Mouse (Mus musculus) right cerebral cortex, adult 2 months (tissue): ENCODE measurements around the gene Cd82.
A peak's percentile ranks its signal among the peaks of the same experiment; 100 is the strongest.

Experiments
- DNase-seq, 2 experiments: peaks; one replicate each; pipeline ENCODE4 v3.0.0; 2021 to 2022; ENCODE audit warnings: low spot score in 2 of 2

Gene Cd82

DNA sequence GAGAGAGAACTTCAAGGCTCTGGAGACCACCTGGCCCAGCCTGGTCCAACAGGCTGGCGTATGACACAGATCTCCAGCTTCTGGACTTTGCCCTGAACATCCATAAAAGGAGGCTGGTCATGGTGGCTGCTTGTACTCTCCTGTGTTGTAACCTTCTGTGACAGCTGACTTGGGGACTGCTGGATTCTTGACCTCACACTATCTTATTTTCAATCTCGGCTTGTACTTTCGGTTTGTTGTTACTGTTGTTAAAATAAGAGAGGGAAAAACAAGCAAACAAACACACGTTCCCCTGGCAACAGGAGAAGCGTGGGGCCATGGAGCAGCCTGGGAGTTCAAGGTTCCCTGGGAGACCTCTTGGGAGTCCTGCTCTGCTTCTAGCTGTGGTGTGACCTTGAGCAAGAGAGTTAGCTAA, 17.7 kb downstream of the Cd82 start:
- DNase-seq = no peak

DNA sequence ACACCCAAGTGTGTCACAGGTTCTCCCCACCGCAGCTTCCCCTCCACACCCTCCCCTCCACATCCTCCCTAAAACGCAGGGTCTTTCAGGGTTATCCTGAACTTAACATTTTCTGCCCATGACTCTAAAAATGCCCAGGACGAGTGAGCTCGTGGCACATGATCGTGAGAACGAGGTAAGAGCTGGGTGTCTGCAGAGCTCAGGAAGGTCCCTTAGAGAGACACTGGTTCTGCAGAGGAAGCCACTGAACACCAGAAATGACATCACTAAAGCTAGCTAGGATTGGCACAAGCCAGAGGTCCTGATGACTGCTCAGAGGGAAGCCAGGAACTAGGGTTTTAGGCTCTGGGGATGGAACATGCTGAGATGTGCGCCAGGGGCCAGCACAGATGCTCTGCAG, 18.7 kb downstream of the Cd82 start:
- DNase-seq = no peak

DNA sequence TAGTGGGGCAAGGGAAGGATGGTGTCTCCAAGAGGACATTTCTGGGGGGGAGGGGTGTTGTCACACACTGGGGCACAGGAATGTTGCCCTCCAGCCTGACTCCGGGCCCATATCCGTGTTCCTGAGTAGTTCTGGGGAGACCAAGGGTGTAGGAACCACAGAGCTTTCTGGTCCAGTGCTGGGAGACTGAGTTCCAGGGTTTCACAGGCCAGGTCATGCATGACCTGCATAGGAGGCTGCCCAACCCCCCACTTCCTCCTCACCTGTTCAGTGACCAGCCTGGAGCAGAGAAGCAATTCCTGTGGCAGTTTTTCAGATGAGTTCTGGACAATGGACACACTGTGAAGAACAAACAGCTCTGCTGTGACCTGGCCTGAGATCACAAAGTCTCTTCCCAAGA, 19.8 kb downstream of the Cd82 start:
- DNase-seq = no peak

DNA sequence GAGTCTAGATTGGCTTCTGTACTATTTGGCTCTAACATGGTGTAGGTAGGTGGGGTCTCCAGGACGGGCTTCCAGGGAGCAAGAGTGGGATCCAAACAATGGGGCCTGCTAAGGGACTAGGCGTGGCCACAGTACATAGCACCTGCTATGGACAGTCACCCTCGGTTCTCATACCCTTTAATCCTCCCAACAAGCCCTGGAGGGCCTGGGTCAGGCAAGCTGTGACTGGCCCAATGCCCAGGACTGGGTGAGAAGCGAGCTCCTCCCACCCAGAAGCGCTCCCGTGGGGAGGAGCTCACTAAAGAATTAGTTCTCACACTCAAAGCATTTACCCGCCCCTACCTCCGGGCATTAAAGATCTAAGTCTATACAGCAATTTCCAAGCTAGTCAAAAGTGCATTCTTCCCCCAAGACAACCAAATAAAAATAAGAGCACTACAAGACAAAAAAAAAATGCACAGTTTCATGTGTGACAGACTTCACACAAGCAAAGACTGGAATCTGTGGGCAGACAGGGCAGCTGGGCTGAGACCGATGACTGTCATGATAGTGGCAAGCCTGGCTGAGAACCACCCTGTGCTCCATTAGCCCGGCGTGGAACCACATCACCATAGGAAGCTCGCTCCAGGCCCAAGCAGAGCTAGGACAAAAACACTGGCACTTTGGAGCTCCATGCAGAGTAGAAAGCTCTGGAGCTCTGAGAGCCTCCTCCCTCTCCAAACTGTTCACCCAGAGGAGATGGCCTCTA, 23.0 kb downstream of the Cd82 start:
- no peak for DNase-seq

DNA sequence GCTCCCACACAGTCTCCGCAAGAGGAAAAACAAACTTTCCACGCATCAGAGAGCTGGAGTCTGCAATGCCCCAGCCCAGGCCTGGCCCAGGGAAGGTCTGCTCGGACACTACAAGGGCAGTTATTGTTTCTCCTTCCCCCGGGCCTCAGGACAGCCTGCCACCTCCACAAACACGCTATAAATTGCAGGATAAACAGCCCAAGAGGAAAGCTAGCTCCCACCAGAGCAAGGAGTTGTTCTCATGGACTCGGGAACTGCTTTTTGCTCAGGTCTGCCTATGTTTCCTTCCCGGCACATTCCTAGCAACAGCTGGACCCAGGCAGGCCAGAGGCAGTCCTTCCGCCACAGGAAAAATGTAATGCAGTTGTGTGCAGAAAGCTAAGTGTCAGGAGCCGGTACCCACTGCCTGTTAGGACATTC, 23.6 kb downstream of the Cd82 start:
- no peak for DNase-seq

DNA sequence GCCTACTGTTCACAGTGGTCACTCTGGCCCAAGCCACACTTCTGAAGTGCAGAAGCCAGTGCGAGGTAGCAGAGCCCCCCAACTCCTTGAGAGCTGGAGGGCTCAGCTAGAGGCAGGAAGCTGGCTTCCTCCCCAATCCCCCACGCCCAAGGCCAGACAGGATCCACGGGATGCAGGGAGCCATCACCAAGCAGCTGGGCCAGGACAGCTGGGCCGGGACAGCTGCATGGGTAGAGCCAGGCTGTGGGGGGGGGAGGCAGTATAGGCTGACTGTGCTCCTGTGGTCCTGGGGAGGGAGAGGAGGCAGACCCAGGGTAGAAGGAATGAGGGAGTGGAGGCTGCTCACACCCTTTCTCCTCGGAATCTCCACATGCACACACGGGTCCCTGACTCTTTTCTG, 24.6 kb downstream of the Cd82 start:
- no peak for DNase-seq

DNA sequence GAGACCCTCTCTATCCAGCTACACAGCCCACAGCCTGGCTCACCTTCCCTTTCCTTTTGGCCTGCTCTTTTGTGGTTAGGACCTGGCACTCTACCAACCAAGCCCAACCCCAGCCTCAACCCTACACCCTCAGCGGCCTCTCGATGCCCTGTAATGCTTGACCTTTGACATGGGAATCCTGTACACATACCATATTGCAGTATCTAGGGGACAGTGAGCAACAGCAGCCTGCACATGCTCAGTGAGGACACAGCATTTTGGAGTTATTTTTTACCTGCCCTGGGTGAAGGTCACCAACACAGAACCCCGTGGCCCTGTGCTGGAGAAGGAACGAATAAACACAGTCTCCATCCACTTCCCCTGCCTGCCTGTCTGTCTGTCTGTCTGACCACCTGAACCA, 27.4 kb downstream of the Cd82 start:
- DNase-seq = no peak

DNA sequence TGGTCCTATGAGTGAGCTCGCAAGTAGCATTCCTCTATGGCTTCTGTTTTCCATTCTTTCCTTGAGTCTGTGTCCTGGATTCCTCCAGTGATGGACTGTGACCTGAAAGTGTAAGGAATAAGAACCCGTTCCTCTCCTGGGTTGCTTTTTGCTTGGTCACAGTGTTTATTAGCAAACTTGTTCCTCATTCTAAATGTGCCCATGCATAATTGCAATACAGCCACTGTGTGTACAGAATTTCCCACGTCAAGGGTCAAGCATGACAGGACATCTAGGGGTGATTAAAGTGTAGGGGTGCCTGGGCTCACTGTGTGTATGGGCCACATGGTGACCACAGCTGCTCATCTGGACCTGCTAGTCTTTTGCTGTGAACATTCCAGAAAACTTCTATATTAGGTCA, 28.0 kb downstream of the Cd82 start:
- DNase-seq = no peak

DNA sequence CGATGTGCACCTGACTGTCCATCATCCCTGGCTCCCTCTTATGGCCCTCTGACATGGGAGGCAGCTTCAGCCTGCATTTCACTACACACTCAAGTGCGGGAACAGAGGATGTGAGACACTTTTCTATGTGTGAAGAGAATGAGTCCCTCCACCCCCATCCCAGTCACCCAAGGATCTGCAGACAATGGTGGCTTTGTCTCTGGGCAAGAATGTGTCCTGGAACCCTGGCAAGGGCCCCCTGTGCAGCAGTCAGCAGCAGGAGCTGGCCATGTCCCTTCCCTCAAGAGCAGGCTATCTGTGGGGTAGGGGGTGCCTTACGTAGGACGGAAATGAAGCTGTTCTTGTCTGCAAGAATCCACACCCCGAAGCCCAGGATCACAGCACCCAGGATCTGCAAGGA, 29.4 kb downstream of the Cd82 start:
- DNase-seq = no peak

DNA sequence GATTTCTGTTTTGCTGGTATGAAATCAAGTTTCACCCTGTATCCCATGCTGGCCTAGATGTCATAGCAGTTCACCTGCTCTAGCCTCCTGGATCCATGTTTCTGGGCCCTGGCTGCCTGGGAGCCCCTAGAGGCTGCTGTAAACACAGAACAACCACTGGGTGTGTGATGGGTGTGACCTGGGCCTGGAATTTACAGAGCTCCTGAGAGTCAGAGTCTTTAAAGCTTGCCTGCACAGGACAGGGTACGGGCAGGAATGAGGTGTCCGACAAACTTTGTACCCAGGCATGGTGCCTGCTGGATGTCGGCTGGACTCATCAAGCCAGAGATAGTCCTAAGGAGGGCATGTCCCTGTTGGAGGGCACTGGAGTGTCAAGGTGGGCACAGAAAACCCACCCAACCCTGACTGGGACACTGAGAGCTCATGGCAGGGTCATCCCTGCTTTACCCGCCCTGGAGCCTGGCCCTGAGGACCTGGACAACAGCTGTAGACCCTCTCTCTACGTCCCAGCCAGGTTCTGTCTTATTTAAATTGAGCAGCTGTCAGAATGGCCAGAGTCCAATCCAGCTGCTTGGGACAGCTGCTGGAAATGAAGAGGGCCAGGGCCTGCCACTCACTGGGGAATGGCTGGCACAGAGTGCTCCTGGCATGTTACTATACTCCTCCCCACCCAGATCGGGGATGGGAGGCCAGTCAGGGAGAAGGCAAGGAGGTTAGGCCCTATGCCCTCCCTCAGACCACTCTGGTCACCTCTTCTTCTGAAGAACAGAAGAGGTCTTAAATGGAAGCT, 30.1 kb downstream of the Cd82 start:
- no peak for DNase-seq

DNA sequence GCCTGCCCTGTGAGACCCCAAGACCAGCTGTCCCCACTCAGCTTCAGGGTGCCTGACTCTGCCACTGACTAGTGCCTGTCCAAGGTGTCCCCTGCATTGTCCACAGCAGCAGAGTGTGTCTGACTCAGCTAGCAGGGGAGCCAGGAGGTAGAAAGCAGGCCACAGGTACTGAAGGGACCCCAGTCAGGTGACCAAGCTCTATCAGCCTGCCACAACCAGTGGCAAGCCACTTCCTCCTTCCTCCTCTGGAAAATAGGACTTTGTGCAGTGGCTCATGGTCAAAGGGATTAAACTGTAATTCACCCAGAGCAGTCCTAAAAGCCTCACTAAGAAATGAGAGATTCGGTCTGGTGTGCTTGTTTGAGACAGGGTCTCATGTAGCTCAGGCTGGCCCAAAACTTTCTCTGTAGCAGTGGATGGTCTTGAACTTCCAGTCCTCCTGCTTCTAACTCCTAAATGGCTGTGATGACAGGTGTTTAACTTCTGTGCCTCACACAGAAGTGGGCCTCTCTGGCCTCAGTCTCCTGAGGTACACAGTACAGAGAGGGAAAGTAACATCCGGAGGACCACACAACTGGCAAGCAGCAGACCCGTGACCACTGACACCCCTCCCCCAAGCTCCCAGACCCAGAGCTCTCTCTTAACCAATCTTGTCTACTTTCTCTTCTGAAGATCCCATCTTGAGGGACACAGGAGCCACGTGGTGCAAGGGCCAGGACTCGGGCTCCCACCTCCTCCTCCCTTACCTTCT, 31.2 kb downstream of the Cd82 start:
- no peak for DNase-seq

DNA sequence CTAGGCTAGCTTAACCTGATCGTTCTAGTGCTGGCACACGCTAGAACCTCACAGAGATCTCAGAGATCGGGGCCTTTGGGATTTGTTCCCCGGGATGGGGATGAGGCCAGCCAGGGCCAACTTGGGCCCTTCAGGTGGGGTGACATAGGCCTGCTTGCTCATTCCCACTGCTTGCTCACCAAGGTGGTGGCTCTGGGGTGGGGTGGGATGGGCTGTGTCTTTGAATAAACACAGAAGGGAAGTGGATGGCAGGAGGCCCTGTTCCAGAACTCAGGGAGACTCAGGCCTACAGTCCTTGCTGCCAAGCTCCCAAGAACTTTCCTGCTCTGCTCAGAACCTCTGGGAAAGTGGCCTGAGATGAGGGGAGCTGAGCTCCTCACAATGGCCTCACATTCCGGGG, 31.9 kb downstream of the Cd82 start:
- no peak for DNase-seq

DNA sequence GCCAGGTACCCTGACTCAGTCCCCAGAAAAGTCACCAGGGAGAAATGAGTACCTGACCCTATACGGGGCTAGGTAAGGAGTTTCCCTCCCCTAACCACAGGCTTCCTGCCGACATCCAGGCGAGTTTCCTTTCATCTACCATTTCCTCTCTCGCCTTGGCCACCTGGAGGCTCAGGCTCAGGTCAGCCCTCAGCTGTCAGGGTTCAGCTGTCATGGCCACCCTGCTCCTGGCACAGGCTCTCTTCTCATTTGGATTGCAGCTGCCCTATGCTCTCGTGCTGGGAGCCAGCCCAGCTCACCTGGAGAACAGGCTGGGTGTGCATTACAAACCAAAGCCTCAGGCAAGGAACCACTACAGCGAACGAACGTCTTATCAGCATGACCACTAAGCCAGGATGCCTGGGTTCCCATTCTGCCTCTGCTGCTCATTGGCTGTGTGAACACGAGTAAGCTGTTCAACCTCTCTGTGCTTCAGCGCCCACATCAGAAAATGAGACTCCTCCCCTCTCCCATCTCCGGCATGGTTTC, 34.9 kb downstream of the Cd82 start:
- no peak for DNase-seq

DNA sequence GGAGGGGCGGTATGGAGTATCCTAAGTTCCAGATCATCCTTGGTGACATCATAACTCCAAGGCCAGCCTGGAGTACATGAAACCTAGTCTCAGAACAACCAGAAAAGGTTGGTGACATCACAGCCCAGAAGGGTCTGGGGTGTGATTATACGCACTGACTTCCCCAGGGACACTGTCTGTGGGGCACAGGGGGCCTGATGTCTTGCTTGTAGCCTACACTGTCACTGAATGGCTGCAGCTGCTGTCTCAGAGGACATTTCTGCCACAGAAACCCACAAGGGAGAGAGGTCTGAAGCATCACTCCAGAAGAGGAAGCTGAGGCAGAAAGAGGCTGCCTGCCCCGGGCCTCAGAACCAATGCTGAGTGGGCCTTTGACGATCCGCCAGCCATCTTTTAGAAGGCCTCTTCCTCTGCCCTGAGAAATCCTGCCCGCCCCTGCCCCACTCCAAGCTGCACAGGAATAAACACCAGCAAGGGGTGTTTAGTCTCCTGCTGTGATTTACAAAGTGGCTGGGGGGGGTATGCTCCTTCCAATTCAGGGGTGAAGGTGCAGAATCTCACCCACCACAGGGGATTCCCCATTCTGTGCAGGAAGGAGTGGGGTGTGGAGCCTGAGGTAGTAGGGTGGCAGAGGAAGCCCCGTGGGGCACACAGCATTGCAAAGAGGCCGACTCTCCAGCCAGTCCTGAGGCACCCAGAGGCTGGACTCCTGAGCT, 35.8 kb downstream of the Cd82 start:
- no peak for DNase-seq

DNA sequence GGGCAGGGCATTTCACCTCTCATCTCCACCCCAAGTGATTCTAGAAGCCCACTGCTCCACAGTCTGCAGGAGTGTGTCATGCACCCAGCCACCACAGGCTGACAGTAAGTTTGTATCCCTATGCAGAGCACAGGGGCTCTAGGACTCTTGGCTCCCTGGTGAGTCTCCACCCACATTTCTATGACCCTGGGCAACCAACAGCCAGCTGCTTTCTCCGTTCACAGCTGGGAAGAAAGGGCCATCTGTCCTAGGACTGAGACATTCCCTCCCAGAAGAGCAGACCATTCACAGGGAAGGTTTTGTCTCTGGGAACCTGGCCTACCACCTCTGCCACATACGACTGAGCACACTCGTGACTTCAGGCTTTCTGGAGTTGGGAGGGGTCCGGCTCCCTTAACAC, 37.1 kb downstream of the Cd82 start:
- DNase-seq = no peak

DNA sequence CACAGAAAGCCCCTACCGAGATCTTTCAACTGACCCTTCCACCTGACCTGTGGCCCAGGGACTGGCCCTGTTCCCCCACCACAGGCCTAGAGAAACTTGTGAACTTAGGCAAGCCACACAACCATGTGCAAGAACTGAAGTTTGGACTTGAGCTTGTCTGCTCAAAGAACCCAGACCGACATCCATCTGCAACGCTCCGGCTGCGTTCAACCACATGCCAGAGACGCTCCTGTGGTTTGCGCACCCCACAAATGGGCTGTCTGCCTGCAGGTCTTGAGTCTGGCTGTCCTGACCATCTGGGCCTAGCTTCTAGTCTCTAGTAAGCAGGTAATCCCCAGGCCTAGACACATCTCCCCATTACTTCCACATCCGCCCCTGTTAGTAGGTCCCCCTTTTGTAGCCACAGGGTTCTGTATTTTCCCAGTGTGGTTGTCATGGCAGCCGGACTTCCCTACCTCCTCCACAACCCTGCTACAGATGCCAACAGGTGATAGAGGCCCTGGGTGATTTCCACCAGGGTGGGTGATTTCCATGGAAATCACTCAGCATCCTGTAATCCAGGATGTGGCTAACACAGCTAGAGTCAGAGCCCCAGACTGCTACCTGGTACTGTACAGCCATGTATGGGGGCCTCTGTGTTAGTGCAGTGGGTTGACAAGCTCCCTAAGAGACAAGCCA, 38.5 kb downstream of the Cd82 start:
- no peak for DNase-seq

DNA sequence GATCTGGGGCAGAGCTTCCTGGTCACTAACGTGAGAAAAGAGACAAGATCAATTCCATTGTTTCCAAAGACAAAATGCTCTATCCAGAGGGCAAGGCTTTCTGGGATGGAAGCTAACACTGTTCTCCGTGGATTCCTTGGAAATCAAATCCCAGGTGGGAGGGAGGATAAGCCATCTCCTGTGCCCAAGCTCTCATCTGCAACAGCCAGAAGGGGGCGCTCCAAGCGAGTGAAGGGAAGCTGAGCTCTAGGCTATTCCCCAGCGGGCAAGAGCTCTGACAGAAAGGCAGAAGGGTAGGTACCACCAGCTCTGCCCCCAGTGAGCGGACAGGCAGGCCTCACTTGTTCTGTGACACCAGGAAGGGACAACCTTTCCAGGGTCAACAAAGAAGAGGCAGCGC, 41.6 kb downstream of the Cd82 start:
- DNase-seq = peak; percentile 71 to 86

DNA sequence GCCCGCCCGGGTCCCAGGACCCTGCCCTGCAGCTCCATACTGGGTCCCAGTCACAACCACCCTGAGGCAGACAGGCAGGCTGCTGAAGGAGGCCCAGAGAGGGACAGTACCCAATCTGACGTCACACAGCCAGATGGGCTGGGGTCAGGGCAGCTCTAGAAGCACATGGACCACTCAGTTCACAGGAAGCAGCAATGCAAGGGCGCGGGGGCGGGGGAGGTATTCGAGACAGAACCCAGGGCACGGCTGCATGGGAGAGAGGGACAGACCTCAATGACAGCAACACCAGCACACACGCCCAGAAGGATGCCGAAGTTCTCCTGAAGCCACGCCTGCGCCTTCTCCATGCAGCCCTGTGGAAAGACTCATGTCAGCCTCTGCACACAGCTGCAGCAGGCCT, 43.0 kb downstream of the Cd82 start:
- no peak for DNase-seq

DNA sequence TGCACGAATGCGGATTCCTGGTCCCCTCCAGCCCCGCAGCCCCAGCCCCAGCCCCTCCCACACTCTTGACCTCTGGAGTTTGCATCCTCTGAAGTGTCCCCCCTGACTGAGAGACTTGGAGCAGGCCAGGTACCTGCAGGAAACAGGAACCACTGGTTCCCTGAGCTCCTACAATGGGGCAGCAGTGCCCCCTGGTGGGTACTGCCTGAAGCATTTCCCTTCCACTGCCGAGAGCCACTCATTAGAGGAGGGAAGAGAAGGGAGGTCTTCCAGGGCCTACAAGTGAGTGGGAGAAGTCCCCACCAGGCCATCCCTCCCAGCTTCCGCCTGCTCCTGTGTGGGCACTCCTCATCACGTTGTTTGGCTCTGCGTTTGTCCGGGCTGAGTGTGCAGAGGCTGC, 44.5 kb downstream of the Cd82 start:
- DNase-seq = peak; percentile 81 to 85

DNA sequence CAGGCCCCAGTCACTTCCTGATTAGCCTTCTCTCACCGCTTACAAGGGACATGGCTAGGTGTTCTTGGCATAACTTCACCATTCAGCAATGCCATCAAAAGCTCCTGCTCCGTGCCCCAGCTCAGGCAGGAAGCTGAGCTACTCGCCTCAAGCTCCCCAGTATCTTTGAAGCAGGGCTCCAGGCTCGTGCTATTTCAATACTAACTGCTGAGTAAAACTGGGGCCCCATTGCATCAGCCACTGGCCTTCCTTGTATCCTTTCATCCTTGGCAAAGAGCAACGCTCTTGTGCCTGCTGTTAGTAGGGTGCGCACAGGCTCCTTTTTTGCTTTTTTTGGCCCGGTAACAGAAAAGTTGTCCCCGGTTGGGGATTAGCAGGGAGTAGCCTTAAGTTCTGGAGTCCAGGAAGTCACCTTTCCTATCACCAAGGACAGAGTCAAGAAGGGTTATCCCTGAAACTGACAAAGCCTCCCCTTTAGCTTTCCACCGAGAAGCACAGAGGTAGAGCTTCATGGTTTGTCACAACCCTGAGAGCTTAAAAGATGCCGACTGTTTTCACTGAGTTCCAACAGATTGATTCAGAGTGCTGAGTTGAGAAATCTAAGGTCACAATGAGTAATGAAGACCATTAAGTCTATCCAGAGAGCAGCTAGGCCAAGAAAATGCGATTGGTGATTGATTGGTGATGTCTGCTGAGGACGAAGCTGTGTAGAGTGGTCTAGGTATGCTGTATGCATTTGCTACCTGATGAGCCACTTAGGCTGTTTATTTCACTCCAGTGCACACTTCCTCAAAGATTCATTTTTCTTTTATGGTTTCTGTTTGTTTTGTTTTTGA, 45.8 kb downstream of the Cd82 start:
- DNase-seq = no peak
